Mouse (Mus musculus) cortical plate, adult 2 months (tissue): Measurements from ENCODE around the gene Scgb1c1.

Experiments used
- CTCF ChIP-seq: fragments of 200-500 bp; IDR thresholded peaks from 2 replicates; pipeline ENCODE4 v1.5.1; 2011; ENCODE audit warnings: mild to moderate bottlenecking, control low read depth, low read length; ENCODE audit not compliant: insufficient read depth; ENCODE audit errors: extremely low read depth
- POLR2A ChIP-seq: fragments of 200-500 bp; IDR thresholded peaks from 2 replicates; pipeline ENCODE4 v1.6.1; 2011; ENCODE audit warnings: mild to moderate bottlenecking, low read length, control low read depth; ENCODE audit not compliant: insufficient read depth; ENCODE audit errors: extremely low read depth

DNA sequence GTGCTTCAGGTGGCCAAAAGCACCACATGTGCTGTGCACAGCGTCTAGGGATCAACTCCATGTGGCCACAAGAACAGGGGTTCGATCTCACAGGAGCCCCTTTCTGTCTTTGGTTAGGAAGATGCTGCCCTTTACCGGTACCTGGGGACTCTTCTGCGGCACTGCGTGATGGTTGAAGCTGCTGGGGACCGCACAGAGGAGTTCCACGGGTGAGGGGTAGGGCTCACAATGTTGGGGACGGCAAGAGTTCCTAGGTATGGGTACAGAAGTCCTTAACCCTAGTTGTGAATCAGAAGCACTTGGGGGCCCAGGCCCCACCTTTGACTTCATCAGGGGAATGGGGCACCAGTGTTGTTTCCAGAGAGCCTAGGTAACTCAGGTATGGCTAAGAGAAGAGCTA lies 13.4 kb downstream of the Scgb1c1 start:
- no peak for TF ChIP-seq POLR2A
- TF ChIP-seq CTCF: no peak
